Mouse (Mus musculus) spleen, adult 2 months (tissue): Measurements from ENCODE around the gene Mn1.

ENCODE experiments used
- CTCF ChIP-seq: fragments of 200-500 bp; IDR thresholded peaks from 2 replicates; pipeline ENCODE4 v1.5.1; 2011; ENCODE audit warnings: mild to moderate bottlenecking, inconsistent platforms; ENCODE audit not compliant: insufficient read depth, insufficient read length, insufficient replicate concordance; ENCODE audit errors: extremely low read depth
- POLR2A ChIP-seq: fragments of 200-500 bp; IDR thresholded peaks from 2 replicates; pipeline ENCODE4 v1.6.1; 2011; ENCODE audit warnings: low read depth, low read length, inconsistent platforms

DNA sequence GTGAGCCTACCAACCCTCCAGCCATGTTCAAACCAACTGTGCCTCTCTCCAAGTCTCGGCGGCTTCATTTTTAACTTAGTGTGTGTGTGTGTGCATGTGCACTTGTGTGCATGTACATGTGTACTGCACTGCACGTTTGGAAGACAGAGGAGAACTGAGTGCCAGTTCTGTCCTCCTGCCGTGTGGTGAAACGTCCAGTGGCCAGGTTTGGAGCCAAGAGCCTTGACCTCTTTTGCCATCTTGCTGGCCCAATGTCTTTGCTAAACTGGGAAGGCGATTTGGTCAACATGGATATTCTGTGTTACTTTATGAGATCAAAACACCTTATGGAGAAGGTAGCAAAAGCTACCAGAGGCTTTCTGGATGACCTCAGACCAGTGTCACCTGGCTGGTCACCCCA, 88.1 kb downstream of the Mn1 start:
- no peak for TF ChIP-seq CTCF
- TF ChIP-seq POLR2A: no peak
